In genomic region chr4:82706012-82706411, GRCm38 (mm10) we compare ENCODE assay signal across 17 mouse cellular contexts. TPM values are rescaled to one million over a fixed set of nuclear protein-coding genes. Genes with fewer than 3 reads are reported as not detected.
A peak's percentile ranks its signal among the peaks of the same experiment; 100 is the strongest.
DNase-seq lines count a peak whose midpoint lies in the region; ATAC-seq lines count a peak whose summit lies in the region.
"Had no signal": no experiment of that assay in that cellular context is flagged by ENCODE, and none has a peak within 500 bp of the region (broad histone marks: within the 10 kb centered on the region; RNA-seq: fewer than 3 reads in every experiment).

No protein-coding gene starts in this region.

- H3K27ac ChIP-seq in heart, embryonic 12.5 days (ENCODE audit: poor library complexity, severe bottlenecking), result peak overlapping the region; percentile 8
- peak overlapping the region; percentile 22; the same call in 1 of the 2 replicates for H3K27ac ChIP-seq in embryonic facial prominence, embryonic 11.5 days (replicated peaks; ENCODE audit: low read depth, low read length)
- H3K27ac ChIP-seq: stomach, embryonic 15.5 days had no signal

- no peaks in the 10 kb centered on the region for H3K27me3 ChIP-seq in heart, embryonic 12.5 days (replicated peaks)
- no peaks in the 10 kb centered on the region for H3K27me3 ChIP-seq in embryonic facial prominence, embryonic 11.5 days (ENCODE audit: control insufficient read depth, insufficient read depth, low read length)
- H3K27me3 ChIP-seq: stomach, embryonic 15.5 days had no signal

- H3K4me2 ChIP-seq in heart, embryonic 12.5 days, result no peak overlapping the region
- H3K4me2 ChIP-seq in embryonic facial prominence, embryonic 11.5 days (ENCODE audit: low read depth, low read length), result no peak overlapping the region
- H3K4me2 ChIP-seq: lung, embryonic 14.5 days; stomach, embryonic 15.5 days had no signal

- no peak for DNase-seq in heart, adult 8-10 months (ENCODE audit: low spot score)
- DNase-seq in embryonic facial prominence, embryonic 11.5 days (ENCODE audit: low spot score), result peak; percentile 77
- DNase-seq in forelimb bud, embryonic 11.5 days (ENCODE audit: low read depth, low spot score), result peak; percentile 35
- DNase-seq in mesoderm, embryonic 11.5 days (ENCODE audit: low read depth, low spot score), result peak; percentile 32
- no peak for DNase-seq in adrenal gland, postnatal 36 days
- no peak for DNase-seq in T-cell, adult 2 months (ENCODE audit: low spot score)
- DNase-seq in ovary, postnatal 14 days (ENCODE audit: low spot score), result no peak
- DNase-seq: cerebellum, adult 9-10 months; lung, embryonic 14.5 days; thymus, postnatal 36 days had no signal

- no peaks in the 10 kb centered on the region for H3K9me3 ChIP-seq in heart, embryonic 12.5 days (replicated peaks)
- no peaks in the 10 kb centered on the region for H3K9me3 ChIP-seq in embryonic facial prominence, embryonic 11.5 days (replicated peaks; ENCODE audit: control insufficient read depth, low read length)
- H3K9me3 ChIP-seq: megakaryocyte, embryonic 14.5 days; stomach, embryonic 15.5 days had no signal

- H3K4me3 ChIP-seq in heart, embryonic 12.5 days, result no peak overlapping the region
- H3K4me3 ChIP-seq in embryonic facial prominence, embryonic 11.5 days (ENCODE audit: low read depth, low read length), result no peak overlapping the region
- H3K4me3 ChIP-seq: erythroblast, embryonic 14.5 days; megakaryocyte, embryonic 14.5 days; stomach, embryonic 15.5 days had no signal

- H3K36me3 ChIP-seq in heart, embryonic 12.5 days, result no peaks in the 10 kb centered on the region
- no peaks in the 10 kb centered on the region for H3K36me3 ChIP-seq in embryonic facial prominence, embryonic 11.5 days (replicated peaks; ENCODE audit: control insufficient read depth, insufficient read depth, low read depth, low read length)
- H3K36me3 ChIP-seq: stomach, embryonic 15.5 days had no signal

- H3K9ac ChIP-seq in heart, embryonic 12.5 days, result no peak overlapping the region
- no peak overlapping the region for H3K9ac ChIP-seq in embryonic facial prominence, embryonic 11.5 days (replicated peaks; ENCODE audit: low read length)
- H3K9ac ChIP-seq: lung, embryonic 14.5 days; stomach, embryonic 15.5 days had no signal

- ATAC-seq in heart, embryonic 12.5 days (ENCODE audit: insufficient number of reproducible peaks, low FRiP score), result no peak
- ATAC-seq in embryonic facial prominence, embryonic 11.5 days (replicated peaks; ENCODE audit: insufficient number of reproducible peaks, low FRiP score, low TSS enrichment, low read depth), result 0 out of 2 replicates have a peak, but pooled peaks have one; percentile 58
- ATAC-seq: intestine, postnatal 0 days had no signal

- peaks cover 59% of the 10 kb centered on the region for H3K4me1 ChIP-seq in heart, embryonic 12.5 days (replicated peaks)
- no peaks in the 10 kb centered on the region for H3K4me1 ChIP-seq in embryonic facial prominence, embryonic 11.5 days (ENCODE audit: control insufficient read depth, insufficient read depth, low read length)
- H3K4me1 ChIP-seq: stomach, embryonic 15.5 days had no signal

- 70% methylated on average over 2 of the region's 2 CpGs for WGBS in heart, embryonic 12.5 days
- WGBS in embryonic facial prominence, embryonic 11.5 days, result 32% methylated on average over 2 of the region's 2 CpGs

RNA-seq across cellular contexts. Expression of gene Nfib, which starts 0.5 kb away (rescaled TPM):
- 57.5 and 69.2 TPM in 2 replicates for polyA plus RNA-seq in heart, embryonic 12.5 days (2016; fragmentation: Nextera tagmentation; extraction: Ambion mirVana)
- 100 to 1,000 TPM; 115 to 138 (median 131) TPM for total RNA-seq in heart, adult 8-10 months (2022)
- 30.9 and 33.3 TPM in 2 replicates for polyA plus RNA-seq in embryonic facial prominence, embryonic 11.5 days (2014; fragmentation: Nextera tagmentation; extraction: Ambion mirVana)
- 100 to 1,000 TPM in 1 of 2 experiments, 10 to 100 TPM in 1; 83.2 to 103 TPM for total RNA-seq in adrenal gland, postnatal 36 days (2021)
- total RNA-seq: MEL; neutrophil, adult 5-6 weeks had no signal
- polyA plus RNA-seq: erythroblast, embryonic 14.5 days had no signal

Comparison
In these comparisons a context has a peak if more than half of its experiments do, and no peak if none do; other contexts are left out.
1. DNase-seq: peak in embryonic facial prominence, embryonic 11.5 days (single experiment), forelimb bud, embryonic 11.5 days (single experiment) and mesoderm, embryonic 11.5 days (single experiment); none in heart, adult 8-10 months (single experiment), adrenal gland, postnatal 36 days (0 of 2), T-cell, adult 2 months (single experiment) and ovary, postnatal 14 days (single experiment).